Mouse (Mus musculus): ENCODE results near the gene Dusp28.

Gene Dusp28

DNA sequence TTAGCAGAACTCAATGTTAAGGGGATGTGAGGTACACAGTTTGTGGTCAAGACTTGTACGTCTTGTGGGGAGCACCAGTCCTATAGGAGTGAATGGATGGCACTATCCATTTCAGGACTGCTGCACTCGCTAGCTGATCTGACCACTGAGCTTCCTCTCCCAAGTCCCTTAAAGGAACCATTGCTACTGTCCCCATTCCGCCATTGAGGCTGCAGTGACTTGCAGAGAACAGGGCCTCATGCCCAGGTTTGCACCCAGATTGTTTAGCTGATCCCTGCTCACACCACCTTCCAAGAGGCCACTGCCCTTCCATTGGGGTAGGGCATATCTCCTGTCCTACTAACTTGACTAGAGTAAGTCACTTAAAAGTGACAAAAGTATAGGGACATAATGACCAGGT is 1.9 kb downstream of the Dusp28 start:
- DNase-seq: no peak

DNA sequence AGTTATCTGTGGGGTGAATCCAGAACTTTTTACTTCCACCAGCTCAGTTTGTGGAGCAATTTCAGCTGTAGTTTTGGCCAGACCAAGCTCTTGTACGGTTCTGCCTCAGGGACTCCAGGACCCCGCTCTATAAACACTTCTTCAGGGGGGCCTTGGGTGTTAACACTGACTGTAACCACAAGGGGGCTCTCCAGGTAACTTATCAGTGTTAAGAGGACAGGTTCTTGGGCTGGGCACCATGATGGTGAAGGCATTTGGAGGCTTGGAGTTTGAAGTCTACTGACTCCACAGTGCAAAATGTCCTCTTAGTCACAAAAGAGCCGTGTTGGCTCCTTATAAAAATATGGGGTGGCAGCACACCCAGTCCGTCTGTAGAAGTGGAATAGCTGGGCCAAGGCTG is 2.3 kb downstream of the Dusp28 start:
- DNase-seq: no peak

DNA sequence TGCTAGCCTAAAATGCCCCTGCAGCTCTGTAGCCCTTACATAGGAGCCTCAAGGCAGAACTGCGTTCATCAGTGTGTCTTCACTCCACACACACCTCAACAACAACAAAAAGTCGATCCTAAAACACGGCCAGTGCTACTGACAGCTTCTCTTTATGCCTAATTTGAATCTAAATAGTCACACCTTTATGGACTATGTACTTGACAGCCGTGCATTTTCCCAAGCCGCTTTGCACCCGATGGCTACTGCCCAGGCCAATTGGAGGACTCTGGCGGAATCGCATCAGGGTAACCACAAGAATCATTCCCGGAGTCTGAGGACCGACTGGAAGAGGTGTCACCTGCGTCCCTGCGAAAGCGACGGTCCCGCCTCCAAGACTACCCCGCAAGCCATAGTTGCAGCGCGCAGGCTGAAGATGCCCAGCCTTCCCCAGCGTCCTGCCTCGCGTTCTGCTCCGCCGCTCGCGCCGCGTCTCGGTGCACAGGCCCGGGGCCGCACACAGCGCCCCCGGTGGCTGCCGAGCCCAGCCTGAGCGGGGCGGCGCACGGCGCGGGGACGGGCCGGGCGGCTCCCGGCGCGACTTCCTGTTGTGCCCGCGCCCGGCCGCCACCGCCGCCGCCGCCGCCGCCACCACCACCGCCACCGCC is 3.6 kb downstream of the Dusp28 start, which contains the start of gene Rnpepl1:
Rnpepl1 (plus strand) TSS at position 545 of the 647 bp plus-strand sequence.
- DNase-seq: peak; percentile 81 to 88

GRCm38 (mm10) chr1:92910925-92911720 is 4.3 kb downstream of the Dusp28 start:
- DNase-seq: peak; percentile 70 to 82

- no peak for DNase-seq
Observed at GRCm38 (mm10) chr1:92911721-92912138, 4.9 kb downstream of the Dusp28 start.

DNA sequence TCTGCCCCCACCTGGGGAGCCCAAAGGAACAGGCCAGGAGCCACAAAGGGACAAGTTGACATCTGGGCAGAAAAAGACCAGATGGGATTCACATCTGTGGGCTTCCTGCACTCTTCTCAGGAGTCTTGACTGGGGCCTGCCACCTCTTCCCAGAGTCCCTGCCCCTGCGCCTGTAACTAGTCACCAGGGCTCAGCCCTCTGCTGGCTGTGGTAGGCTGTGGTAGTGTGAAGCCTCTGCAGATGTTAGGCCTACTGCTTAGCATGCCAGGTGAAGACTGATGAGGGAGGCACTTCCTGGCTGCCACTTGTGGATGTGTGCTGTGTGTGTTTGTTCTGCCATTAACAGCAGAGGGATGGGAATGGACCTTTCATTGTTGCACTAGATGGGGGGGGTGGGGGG is 5.5 kb downstream of the Dusp28 start:
- DNase-seq: peak in 1 of 2 experiments; percentile 28

- no peak for DNase-seq
Observed at GRCm38 (mm10) chr1:92914239-92914638, 7.5 kb downstream of the Dusp28 start.

DNA sequence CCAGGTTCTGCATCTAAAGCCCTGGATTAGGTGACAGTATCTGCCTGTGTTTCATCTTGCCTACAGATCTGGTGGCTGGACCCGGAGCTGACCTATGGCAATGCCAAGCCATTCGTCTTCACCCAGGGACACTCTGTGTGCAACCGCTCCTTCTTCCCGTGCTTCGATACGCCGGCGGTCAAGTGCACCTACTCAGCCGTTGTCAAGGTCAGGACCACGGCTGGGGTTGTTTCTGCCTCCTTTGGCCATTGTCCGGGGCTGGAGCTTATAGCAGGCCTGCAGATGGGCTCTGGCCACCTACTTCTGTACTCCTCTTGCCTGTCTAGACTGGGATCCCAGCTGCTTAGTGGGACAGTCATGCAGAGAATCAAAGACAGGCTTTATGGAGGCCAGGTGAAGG is 8.2 kb downstream of the Dusp28 start:
- DNase-seq: no peak

GRCm38 (mm10) chr1:92916725-92917124 is 9.9 kb downstream of the Dusp28 start:
- DNase-seq: no peak

GRCm38 (mm10) chr1:92919151-92919550 is 12.4 kb downstream of the Dusp28 start:
- no peak for DNase-seq

- no peak for DNase-seq
Observed at GRCm38 (mm10) chr1:92919775-92920174, 13.0 kb downstream of the Dusp28 start.

- DNase-seq: no peak
Observed at GRCm38 (mm10) chr1:92920474-92921200, 13.9 kb downstream of the Dusp28 start.

- DNase-seq: no peak
Observed at GRCm38 (mm10) chr1:92921496-92921895, 14.7 kb downstream of the Dusp28 start.

GRCm38 (mm10) chr1:92930171-92930706 is 23.5 kb downstream of the Dusp28 start:
- DNase-seq: no peak

DNA sequence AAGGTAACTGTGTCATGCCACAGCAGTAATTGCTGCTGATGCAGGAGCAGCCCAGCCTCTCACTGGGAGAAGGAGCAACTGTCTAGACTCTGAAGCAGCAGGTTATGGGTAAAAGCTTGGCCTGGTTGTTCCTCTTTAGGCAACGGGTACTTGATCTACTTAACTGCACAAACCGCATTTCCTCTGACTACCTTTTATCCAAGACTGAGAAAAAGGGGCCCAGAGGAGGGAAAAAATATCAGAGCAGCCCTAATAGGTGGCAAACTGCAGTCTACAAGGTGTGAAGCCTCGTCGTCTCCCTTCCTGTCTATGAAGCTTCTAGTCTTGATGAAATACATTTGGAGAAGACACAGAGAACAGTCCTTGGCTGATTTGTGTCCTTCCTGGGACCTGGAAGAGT is 26.8 kb downstream of the Dusp28 start:
- DNase-seq: no peak

DNA sequence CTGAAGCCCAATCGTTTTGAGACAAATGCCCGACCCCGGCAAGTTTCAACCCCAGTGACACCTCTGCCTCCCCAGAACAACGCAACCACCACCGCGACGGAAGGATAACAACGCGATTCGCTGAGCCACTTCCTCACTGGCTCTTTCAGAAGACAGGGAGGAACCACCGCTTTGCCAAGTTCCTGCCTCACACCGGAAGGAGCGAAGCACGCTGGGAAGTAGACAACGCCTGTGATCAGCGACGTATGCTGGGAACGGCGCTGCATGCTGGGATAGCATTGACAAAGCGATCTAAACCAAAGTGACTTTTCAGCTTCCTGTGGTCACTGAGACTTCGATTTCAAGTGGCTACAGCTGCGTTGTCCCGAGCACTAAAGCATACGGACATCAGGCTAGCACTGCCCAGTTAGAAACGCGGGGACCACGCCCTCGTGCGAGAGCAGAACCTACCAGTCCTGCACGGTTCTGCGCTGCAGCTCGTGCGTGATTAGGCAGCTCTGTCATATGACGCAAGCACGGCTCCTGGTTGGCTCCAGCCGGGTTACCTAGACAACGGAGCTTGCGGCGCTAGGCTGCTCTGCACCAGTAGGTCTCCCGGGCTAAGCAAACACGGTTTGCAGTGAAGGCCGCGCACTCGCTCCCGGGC is 27.5 kb downstream of the Dusp28 start, which contains the start of gene Capn10:
Capn10 (plus strand) TSS at position 195 of the 646 bp plus-strand sequence.
- DNase-seq: peak; percentile 92 to 95

GRCm38 (mm10) chr1:92935054-92935962 is 28.5 kb downstream of the Dusp28 start:
- DNase-seq: peak; percentile 65 to 70

DNA sequence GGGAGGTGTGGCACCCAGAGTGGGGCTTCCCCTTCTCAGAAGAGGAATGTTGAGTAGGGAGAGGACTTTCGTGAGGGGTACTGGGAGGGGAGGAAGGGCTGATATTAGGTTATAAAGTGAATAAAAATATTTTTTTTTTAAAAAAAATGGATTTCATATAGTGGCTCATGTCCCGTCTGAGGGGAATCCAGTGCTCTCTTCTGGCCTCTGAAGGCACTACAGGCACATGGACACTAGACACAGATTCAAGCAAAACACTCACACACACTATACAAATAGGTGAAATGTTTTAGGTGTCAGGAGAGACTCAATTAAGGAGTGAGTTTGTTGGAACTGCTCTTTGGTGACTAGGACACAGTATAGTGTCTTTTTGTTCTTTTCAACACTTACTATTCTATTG is 29.2 kb downstream of the Dusp28 start:
- DNase-seq: no peak

DNA sequence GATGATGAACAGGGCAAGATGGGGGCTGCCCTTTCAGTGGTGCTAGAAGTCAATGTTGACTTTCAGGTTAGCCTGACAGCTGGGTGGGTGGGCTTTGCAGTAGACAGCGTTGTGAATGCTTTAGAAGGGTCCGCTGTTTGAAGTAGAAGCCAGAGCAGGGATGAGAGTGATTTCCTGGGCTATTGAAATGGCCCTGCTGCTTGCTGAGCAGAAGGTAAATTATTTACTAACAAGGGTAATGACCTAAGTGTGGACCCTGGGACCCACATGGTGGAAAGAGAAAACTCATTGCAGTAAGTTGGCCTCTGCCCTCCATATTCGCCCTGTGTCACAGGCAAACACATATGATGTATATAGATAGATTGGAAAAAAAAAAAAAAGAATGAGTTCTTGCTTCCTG is 29.7 kb downstream of the Dusp28 start:
- no peak for DNase-seq

DNA sequence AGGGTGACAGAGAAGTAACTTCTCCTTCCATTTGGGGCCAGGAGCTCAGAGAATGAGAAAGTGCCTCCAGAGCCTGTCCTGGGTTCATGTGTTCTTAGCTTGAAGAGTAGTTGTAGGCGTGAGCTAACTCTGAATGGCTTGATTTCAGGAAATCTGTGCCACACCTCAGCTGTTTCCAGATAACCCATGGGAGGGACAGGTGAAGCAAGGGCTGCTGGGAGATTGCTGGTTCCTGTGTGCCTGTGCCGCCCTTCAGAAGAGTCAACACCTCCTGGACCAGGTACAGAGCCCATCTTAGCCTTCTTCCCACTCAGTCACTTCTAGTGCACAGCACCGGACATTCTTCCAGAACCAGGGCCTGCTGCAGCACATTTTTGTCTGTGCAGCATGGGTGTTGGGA is 31.0 kb downstream of the Dusp28 start:
- DNase-seq: no peak

GRCm38 (mm10) chr1:92939746-92940145 is 33.0 kb downstream of the Dusp28 start:
- no peak for DNase-seq
